Mouse (Mus musculus) induced T-regulatory cell, adult 2 months (primary cell): ENCODE results near the gene Eml1.

Experiments
- DNase-seq: peaks from one replicate; pipeline ENCODE4 v3.0.0-alpha.2; 2012; ENCODE audit warnings: low read depth

Gene Eml1

GRCm38 (mm10) chr12:108373611-108374010, 2.9 kb downstream of the Eml1 start:
- no peak for DNase-seq

GRCm38 (mm10) chr12:108374689-108375088, 3.9 kb downstream of the Eml1 start:
- DNase-seq, result no peak

GRCm38 (mm10) chr12:108378379-108379133, 7.8 kb downstream of the Eml1 start:
- DNase-seq, result no peak

GRCm38 (mm10) chr12:108386476-108387232, 15.9 kb downstream of the Eml1 start:
- no peak for DNase-seq

GRCm38 (mm10) chr12:108389718-108390117, 19.0 kb downstream of the Eml1 start:
- DNase-seq, result no peak

GRCm38 (mm10) chr12:108392254-108393044, 21.7 kb downstream of the Eml1 start:
- DNase-seq, result no peak

GRCm38 (mm10) chr12:108393082-108393481, 22.3 kb downstream of the Eml1 start:
- DNase-seq, result no peak

GRCm38 (mm10) chr12:108393637-108394036, 22.9 kb downstream of the Eml1 start:
- DNase-seq, result no peak

GRCm38 (mm10) chr12:108394534-108395284, 24.0 kb downstream of the Eml1 start:
- no peak for DNase-seq

- DNase-seq, result no peak
Observed at GRCm38 (mm10) chr12:108395285-108395660, 24.5 kb downstream of the Eml1 start.

- DNase-seq, result no peak
Observed at GRCm38 (mm10) chr12:108396081-108396947, 25.6 kb downstream of the Eml1 start.

- no peak for DNase-seq
Observed at GRCm38 (mm10) chr12:108398681-108399080, 27.9 kb downstream of the Eml1 start.

- DNase-seq, result no peak
Observed at GRCm38 (mm10) chr12:108399191-108399590, 28.4 kb downstream of the Eml1 start.

GRCm38 (mm10) chr12:108400951-108401350, 30.2 kb downstream of the Eml1 start:
- no peak for DNase-seq

GRCm38 (mm10) chr12:108403957-108404356, 33.2 kb downstream of the Eml1 start:
- DNase-seq, result no peak

GRCm38 (mm10) chr12:108409100-108409499, 38.3 kb downstream of the Eml1 start:
- no peak for DNase-seq

GRCm38 (mm10) chr12:108410416-108411208, 39.9 kb downstream of the Eml1 start:
- DNase-seq, result no peak

- no peak for DNase-seq
Observed at GRCm38 (mm10) chr12:108414932-108415331, 44.2 kb downstream of the Eml1 start.

GRCm38 (mm10) chr12:108419570-108419969, 48.8 kb downstream of the Eml1 start:
- DNase-seq, result no peak

GRCm38 (mm10) chr12:108421477-108421876, 50.7 kb downstream of the Eml1 start:
- no peak for DNase-seq
